Mouse (Mus musculus) cerebellum, adult 11 months (tissue): ENCODE results near the gene Plac9a.
A peak's percentile ranks its signal among the peaks of the same experiment; 100 is the strongest.
"Not testable (repeated sequence)": the region's sequence is repeated elsewhere in the genome, so short reads cannot be mapped to it uniquely, and the experiment has no call there.

Experiments used
- DNase-seq: peaks from one replicate; pipeline ENCODE4 v3.0.0; 2022

Plac9a gene

DNA sequence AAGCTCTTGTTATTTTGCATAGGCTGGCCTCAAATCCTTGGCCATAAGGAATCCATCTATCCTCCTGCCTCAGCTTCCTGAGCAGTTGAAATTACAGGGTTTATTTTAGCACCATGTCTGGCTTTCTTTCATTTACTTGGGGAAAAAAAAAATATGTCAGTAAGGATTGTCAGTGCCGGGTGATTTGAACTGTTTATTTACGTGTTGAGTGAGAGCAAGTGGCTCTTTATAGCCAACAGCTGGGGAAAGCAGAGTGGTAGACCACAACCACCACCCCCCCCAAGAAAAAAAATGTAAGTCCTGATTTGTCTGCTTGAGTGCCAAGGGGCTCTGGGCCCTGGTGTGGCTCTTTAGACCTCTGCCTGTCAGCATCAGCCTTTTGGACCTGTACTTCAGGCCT lies 39.2 kb downstream of the Plac9a start:
- DNase-seq, result no peak

DNA sequence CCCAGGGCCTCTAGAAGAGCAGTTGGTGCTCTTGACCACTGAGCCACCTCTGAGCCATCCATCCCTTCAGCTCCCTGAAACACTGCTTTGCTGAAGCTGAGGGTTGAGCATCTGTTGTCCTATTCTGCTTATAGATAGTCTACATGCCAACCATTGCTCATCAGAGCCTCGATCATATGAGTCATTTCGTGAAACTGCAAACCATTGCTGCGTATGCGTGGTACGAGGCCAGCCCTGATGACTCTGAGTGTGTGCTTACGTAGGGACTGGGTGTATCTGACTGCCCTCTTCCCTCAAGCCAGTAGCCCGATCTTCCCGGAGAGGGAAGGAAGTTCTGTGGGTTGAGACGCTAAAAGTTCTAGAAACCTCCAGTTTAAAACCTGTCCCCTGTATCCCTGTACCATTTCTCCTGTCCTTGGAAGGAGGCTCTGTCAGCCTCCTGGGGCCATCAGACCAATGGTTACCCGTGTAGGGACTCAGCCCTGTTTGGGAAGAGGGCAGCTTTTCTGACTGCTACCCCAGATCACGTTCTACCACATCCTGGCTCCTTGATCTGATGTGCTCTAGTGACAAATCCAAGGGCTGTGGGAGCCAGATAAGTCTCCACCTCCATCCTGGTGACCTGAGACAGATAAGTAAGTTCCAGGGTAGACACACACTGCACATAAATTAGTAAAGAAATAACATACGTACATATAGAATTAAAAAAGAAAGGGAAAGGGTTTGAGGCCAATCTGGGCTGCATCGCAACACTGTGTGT lies 40.9 kb downstream of the Plac9a start:
- DNase-seq, result no peak

DNA sequence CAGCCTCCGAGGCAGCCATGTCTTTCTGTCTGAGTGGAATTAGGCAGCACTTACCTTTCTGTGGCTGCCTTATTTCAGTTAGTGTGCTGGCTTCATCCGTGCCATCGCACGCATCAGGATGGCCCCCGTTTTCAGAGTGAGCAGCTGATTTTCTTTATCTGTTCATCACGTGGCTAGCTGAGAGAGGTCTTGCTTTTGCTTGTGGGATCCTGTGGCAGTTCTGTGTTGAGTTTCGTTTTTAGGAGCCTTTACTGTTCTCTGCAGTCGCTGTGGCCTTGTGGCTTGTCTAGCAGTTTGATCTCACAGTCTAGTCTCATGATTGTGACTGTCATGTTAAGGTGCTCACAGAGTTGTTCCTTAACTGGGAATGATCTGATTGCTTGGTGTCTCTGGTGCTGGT lies 45.0 kb downstream of the Plac9a start:
- no peak for DNase-seq

DNA sequence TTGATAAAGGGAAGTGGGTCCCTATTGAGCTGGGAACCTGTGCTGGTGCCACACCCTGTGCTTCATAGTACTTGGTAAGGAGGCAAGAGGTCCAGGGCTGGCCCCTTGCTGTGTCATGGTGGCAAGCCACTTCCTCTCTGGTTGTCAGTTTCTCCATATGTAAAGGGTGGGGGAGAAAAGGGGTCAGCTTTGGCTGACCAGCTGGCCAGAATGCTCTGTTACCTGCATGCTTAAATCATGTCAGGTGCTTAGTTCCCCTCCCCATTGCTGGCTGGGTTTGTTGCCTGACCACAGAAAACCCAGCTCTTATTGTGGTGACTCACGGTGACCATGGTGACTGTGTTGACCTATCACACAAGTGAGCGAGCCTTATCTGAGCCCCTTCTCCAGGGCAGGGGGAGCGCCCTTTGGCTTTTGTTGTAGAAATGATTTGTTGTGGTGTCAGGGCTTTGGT lies 45.7 kb downstream of the Plac9a start:
- DNase-seq, result no peak

DNA sequence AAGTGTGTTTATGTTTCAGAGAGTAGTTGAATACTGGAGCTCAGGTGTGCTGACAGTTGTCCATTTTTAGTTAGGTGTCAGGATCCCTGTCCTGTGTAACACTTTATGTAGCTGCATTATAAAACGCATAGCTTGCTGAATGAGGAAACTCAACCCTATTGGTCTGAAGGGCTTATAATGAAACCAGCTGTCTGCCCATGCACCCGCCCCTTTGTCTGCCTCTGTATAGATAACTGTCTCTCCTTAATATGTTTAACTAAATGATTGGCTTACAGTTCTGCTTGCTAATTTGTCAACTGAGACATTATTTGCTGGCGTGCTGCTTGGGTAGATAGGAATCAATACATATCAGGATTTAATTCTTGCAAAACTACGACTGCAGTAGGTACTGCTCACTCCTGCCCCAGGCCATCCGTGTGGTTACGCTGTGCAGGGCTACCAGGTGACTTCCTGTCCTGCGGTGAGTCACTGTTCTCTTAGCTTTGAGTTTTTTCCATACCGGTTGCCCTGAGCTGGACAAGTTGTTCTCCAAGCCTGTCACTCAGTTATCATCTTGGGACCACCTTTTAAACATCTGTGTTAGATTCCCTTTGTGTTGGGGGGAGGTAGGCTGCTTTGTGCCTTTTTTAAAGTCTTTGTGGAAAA lies 47.5 kb downstream of the Plac9a start:
- DNase-seq, result no peak

DNA sequence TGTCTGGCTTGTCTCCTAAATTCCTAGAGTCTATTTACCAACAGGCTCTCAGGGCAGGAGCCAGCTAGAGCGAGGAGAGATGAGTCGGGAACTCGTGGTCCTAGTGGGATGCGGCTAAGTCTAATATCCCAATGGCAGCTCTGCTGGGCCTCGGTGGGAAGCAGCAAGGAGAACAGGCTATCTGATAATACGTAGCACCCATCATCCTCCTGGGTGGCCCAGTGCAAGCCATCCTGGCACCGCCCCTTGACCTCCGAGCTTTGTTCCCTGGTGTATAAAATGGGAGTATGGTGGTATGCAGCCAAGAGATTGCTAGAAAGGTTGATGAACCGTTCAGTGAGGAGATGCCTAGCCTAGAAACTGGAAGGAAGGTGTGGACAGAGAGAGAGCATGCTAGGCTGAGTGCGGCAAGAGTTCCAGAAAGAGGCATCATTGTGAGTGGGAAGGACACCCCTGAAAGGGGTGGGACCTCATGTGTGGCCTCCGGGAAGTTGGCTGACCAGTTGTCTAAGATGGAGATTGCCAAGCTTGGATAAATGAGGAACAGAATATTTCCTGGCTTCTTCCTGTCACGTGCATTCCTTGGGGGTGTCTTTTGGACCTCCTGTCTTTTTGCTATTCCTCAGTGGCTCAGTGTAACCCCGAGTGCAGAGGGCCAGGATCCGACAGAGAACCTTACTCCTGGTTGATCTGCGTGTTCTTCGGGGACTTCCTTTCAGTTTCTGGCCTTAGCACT lies 49.0 kb downstream of the Plac9a start:
- no peak for DNase-seq

DNA sequence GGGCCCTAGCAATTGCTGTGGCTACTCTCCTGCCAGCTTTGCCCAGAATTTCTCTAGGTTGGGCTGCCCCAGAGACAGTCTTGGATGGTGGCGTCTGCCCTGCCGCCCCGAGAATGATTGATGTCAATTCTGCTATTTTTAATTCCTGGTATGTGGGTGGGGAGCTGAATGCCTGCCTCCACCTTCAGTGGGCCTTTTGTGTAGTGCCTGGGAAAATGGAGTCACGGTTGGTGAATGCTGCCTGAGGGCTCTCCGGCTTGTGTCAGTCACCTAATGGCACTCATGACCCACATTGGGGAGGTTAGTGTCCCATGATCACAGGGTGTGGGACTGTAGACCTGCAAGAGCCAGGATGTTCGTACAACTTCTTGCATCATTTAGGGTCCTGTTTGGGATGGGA lies 49.6 kb downstream of the Plac9a start:
- DNase-seq, result no peak

DNA sequence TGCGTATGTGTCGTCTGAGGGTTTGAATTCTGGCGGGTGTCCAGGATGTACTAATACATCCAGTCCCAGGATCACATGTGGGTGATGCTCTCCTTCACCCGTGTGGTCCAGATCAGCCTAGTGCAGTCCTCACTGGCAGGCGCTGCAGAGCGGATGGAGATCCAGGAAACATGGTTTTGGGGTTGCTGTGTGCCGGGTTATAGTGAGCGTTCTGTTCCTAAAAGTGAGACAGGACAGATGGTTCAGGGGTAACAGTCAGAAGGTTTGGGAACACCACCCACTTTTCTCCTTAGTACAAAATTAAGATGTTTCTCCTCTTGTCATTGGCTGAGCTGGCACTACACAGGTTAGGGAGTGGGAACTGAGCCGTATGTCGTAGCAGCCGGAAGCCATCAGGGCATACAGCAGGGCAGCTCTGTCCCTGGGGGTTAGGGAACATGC lies 50.8 kb downstream of the Plac9a start:
- DNase-seq, result no peak

DNA sequence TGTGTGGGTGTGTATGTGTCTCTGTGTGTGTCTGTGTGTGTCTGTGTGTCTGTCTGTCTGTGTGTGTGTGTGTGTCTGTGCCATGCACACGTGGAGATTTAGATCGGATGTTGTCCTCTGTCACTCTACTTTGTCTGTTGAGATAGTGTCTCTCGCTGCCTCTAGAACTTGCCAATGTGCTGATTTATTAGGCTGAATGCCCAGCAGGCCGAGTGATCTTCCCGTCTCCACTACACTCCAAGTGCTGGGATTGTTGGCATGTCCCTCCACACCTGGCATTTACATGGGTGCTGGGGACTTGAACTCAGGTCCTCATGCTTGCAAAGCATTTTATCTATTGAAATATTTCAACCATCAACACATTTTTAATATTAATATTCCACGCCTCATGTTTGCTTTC lies 51.7 kb downstream of the Plac9a start:
- no peak for DNase-seq

DNA sequence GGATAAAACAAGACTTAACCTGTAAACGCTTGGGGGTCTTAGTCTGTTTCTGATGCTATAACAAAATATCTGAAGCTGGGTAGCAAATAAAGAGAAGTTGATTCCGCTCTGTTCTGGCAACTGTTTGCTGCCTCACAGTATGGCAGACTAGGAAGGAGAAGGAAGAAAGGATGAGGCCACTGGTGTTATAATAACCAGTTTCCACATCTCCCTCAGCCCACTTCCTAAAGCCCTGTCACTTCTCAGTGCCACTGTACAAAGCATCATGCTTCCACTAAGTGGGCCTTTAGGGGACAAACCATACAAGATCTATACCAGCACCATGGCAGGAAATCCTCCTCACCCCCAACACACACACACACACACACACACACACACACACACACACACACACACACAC lies 52.5 kb downstream of the Plac9a start:
- DNase-seq, result no peak

DNA sequence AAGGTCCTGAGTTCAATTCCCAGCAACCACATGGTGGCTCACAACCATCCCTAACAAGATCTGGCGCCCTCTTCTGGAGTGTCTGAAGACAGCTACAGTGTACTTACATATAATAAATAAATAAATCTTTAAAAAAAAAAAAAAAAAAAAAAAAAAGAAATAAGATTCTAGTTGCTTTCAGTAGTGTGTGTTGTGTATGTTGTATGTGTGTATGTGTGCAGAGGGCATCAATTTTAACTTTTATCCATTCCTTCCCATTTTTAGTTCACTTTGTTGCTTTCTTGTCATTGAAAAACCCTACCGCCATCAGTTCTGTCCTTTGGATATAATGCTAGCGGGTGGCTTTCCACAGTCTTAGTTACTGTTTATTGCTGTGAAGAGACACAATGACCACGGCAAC lies 54.2 kb downstream of the Plac9a start:
- DNase-seq, result not testable (repeated sequence)

DNA sequence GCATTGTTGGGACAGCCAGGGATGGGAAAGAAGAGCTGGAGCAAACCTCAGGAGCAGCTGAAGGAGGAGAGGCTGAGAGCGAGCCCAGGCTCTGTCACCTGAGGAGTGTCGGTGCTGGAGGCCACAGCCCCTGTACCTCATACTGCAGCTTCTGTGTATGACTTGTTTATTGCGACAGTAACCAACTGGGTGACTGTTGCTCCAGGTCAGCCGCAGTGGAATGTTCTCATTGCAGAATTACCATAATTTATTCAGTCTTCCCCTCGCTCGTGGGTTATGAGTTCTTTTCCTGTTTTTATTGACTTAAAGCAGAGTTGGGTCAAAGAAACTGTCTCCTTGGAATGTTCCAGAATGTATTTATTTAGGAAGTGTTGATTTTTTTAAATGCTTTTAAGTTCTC lies 54.7 kb downstream of the Plac9a start:
- no peak for DNase-seq

DNA sequence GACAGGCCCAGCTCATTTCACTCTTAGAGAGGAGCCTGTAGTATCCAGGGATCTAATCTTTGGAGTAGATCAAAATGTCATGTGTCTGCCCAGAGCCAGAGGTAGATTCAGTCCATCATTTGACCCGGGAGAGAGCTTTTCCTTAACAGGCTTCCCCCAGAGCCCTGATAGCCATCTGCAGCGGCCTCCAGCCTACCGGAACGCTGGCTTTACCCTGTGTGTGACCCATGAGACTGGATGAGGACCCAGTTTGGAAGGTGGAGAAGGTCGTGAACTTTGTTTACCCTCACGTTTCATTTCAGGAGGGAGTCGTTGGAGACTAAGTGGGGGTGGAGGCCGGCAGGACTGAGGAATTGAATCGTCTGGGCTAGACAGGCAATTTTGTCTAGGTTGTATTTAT lies 55.2 kb downstream of the Plac9a start:
- DNase-seq, result no peak

DNA sequence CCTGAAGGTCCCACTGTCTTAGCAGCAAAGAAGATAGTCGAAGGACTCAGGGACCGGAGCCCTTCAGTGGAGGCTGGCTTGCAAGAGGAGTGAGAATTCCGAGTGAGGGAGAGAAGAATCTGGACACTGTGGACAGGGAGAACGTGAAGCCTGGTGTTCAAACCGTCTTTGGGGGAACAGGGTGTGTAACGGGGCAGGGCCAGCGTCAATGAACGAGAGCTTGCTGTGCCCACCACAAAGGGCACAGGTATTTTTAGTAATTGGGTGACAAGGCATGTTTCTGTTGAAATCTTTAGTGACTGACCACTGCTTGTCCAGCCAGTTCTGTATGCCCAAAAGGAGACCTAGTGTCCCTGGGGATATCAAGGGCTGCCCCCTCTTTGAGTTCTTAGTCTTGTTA lies 56.4 kb downstream of the Plac9a start:
- no peak for DNase-seq

DNA sequence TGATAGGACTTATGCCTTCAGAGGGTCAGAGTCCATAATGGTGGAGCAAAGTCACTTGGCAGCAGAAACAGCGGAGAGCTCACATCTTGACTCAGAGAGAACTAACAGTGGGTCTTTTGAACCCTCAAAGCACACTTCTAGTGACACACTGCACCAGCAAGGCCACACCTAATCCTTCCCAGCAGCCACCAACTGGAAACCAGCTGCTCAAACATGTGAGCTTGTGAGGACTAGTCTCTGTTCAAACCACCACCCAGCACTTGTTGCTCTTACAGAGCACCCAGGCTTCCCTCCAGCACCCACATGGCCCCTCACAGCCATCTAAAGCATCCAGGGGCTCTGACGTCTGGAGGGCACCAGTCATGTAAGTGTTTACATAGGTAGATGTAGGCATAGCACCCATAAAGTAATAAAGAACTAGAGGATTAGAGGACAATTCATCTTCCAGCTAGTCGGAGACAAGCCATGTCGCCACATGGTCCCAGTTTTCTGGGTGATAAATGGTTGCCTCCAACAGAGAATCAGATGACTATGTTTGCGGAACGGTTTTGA lies 57.0 kb downstream of the Plac9a start:
- DNase-seq, result no peak

DNA sequence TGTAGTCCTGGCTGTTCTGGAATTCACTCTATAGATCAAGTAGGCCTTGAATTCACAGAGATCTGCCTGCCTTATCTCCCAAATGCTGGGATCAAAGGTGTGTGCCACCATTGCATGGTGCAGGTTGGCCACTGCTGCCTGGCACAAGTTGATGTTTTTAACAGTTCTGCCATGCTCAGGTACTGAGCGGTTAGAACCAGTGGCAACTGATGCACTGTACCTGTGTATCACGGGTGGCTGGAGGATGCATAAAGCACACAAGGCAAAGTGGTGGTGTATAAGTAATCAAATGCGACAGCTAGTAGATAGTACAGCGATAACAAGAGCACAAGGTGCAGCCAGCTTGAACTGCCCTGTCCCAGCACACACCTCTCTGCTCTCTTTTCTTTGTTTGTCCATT lies 58.5 kb downstream of the Plac9a start:
- DNase-seq, result no peak

DNA sequence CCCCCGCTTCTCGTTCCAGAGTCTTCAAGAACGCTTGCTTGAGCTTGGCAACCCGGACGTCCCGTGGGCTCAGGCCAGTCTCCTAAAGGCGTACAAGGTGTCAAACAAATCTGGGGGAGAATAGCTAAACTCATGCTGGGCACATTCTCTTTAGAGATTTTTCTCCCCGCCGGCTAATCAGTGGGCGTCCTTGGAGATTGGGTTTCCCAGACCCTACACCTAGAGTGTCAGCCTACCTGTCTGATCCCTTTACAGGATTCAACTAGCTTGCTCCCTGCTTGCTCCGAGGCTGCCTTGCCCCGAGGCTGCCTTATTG lies 60.3 kb downstream of the Plac9a start:
- DNase-seq, result no peak

DNA sequence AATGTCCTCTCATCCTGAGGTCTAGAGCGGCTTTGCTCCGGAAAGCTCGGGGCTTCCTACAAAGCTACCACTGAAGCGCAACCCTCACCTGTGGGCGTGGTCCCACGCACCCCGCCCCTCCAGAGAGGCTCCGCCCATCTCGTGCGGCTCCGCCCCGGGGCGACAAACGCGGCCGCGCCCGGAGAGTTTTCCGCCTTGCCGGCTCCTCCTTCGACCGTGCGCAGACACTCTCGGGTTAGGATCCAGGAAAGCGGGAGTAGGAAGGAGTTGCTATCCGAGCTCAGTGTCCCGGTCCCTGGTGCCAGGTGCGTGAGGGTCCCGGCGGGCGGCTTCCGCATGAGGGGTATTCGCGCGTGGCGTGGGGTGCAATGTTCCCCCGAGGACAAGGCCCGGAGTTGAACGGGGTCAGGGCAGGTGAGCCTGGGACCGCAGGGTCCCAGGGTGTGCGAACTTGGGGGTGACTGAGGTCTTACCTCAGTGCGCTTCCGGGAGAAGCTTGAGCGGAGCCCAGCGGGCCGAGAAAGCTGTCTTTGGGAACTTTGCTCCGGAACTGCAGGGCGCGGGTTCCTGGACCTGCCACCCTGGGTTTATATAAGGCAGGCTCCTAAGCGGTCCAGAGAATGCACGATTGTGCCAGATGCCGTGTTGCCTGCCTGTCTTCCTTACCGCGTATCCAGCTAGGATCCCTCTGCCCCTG lies 60.8 kb downstream of the Plac9a start, which contains the start of gene Anxa11:
Gene Anxa11, plus strand, starts transcription at position 166 of the 697 bp plus-strand sequence.
- DNase-seq, result peak; percentile 48

DNA sequence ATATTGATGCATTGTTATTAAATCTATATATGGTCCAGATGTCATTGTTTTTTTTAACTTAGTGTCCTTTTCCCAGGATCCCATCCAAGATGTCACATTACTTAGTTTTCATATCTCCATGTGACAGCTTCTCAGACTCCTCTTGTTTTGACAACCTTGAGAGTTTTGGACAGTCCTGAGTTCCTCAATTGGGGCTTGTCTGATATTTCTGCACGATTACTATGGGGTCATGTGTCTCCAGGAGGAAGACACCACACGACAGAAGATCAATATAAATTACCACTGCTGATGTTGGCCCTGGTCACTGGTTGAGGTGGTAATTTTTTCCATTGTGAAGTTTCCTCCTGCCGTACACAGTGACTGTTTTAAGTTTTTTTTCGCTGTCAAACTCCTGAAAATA lies 61.3 kb downstream of the Plac9a start:
- DNase-seq, result no peak

DNA sequence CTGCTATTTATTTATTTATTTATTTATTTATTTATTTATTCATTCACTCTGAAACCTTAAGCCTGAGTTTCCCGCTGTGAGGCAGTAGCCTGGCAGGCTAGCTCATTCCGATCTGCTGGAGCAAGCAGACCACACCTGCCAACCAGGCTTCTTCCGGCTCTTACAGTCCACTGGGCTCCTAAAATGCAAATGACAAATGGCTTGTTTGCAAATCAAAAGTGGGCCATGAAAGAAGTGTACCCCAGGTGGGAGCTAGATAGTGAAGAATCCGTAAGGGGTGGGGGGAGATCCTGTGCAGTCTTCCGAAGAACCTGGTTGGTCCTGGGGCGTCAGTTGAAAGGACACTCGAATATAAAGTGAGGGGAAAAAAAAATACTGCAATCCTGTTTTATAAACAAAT lies 61.9 kb downstream of the Plac9a start:
- no peak for DNase-seq

DNA sequence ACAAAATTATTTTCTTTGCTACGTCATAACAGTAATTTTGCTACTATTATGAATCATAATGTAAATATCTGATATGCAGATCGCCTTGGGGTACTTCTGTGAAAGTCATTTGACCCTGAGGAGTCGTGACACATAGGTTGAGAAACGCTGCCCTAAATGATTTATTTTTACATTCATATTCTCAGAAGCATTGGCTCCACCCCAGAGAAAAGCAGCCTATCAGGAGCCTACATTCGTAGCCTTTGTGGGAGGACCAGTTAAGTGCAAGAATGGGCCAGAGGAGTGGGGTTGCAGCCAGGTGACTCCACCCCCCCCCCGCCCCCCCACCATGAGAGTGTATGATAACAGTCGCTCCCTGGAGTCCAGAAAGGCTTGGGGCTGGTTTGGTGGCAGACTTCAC lies 63.1 kb downstream of the Plac9a start:
- no peak for DNase-seq

DNA sequence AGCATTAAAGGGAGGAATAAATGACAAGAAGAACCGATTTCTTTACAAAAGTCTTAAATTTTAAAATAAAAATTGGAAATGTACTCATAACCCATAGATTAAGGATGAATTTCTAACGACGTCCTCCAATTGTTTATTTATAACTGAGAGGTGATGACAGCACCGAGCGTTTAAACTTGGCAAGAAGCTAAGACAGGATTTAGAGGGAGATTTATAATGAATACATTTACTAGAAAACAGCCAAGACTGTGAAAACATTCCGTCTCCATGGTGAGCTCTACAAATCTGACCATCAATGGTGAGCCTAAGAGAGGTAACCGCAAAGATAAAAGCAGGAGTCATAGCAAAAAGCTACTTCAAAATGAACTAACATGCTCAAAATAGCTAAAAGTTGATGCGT lies 64.5 kb downstream of the Plac9a start:
- DNase-seq, result no peak
